Mouse (Mus musculus) heart, postnatal 0 days (tissue): ENCODE results near the gene Evi5l. TPM values are rescaled to one million over a fixed set of nuclear protein-coding genes. Genes with fewer than 3 reads are reported as not detected.

Source experiments
- ATAC-seq: fragments of 200-750 bp; cut with Nextera tagmentation; 2 replicates; pipeline ENCODE4 v1.8.0; 2017; ENCODE audit warnings: low read depth, moderate number of reproducible peaks, moderate library complexity; ENCODE audit not compliant: insufficient read depth
- DNase-seq: peaks from one replicate; pipeline ENCODE4 v3.0.0-alpha.2; 2016; ENCODE audit warnings: low spot score
- H3K27ac ChIP-seq: fragments of 300-500 bp; sonication (generic); 2 replicates; pipeline ENCODE4 v1.5.1; 2014; ENCODE audit warnings: low read depth, mild to moderate bottlenecking
- H3K27me3 ChIP-seq: fragments of 300-500 bp; sonication (generic); 2 replicates; pipeline ENCODE4 v1.6.1; 2014; ENCODE audit warnings: low read length, mixed read lengths; ENCODE audit not compliant: control insufficient read depth, insufficient read depth
- H3K36me3 ChIP-seq: fragments of 300-500 bp; sonication (generic); replicated peaks from 2 replicates; pipeline ENCODE4 v1.6.1; 2014; ENCODE audit warnings: low read length, mixed read lengths; ENCODE audit not compliant: control insufficient read depth, insufficient read depth
- H3K4me1 ChIP-seq: fragments of 300-500 bp; sonication (generic); 2 replicates; pipeline ENCODE4 v1.6.1; 2014; ENCODE audit warnings: antibody characterized with exemption; ENCODE audit not compliant: control insufficient read depth, insufficient read depth
- H3K4me2 ChIP-seq: fragments of 300-500 bp; sonication (generic); 2 replicates; pipeline ENCODE4 v1.6.1; 2014; ENCODE audit warnings: low read depth, mild to moderate bottlenecking, low read length, moderate library complexity
- H3K4me3 ChIP-seq: fragments of 300-500 bp; sonication (generic); 2 replicates; pipeline ENCODE4 v1.5.1; 2014; ENCODE audit warnings: low read depth, low read length
- H3K9ac ChIP-seq: fragments of 300-500 bp; sonication (generic); replicated peaks from 2 replicates; pipeline ENCODE4 v1.6.1; 2014; ENCODE audit warnings: low read depth, low read length, mixed read lengths
- H3K9me3 ChIP-seq: fragments of 300-500 bp; sonication (generic); replicated peaks from 2 replicates; pipeline ENCODE4 v1.6.1; 2016; ENCODE audit warnings: low read length; ENCODE audit not compliant: control insufficient read depth
- CTCF ChIP-seq: IDR thresholded peaks from 2 replicates; pipeline ENCODE4 v1.5.1; 2016; ENCODE audit warnings: antibody characterized with exemption, control low read depth, low read depth
- EP300 ChIP-seq: IDR thresholded peaks from 2 replicates; pipeline ENCODE4 v1.6.1; 2016; ENCODE audit warnings: antibody characterized with exemption, low read depth
- WGBS: fragments of 180-500 bp; shearing (Covaris S2); extraction: QIAGEN DNeasy Blood & Tissue Kit; methylation state at CpG from one replicate; pipeline ENCODE4 v1.1.7; 2014; 5-methylcytosine and 5-hydroxymethylcytosine counted together
- polyA plus RNA-seq: library from polyadenylated mRNA; unstranded; fragments of >200 nt; fragmentation: Nextera tagmentation; extraction: Ambion mirVana; gene quantifications from 2 replicates; pipeline ENCODE4 v1.2.1, GENCODE M21; 2015
- total RNA-seq: library from RNA; depleted of rRNA; stranded (reverse); fragments of >200 nt; gene quantifications from 2 replicates; pipeline ENCODE4 v1.2.3, GENCODE M21; 2014; ENCODE audit warnings: low replicate concordance

The Evi5l gene
- total and polyA plus RNA-seq, 2 experiments from 2014 or later = 9.3 to 24.8 TPM

DNA sequence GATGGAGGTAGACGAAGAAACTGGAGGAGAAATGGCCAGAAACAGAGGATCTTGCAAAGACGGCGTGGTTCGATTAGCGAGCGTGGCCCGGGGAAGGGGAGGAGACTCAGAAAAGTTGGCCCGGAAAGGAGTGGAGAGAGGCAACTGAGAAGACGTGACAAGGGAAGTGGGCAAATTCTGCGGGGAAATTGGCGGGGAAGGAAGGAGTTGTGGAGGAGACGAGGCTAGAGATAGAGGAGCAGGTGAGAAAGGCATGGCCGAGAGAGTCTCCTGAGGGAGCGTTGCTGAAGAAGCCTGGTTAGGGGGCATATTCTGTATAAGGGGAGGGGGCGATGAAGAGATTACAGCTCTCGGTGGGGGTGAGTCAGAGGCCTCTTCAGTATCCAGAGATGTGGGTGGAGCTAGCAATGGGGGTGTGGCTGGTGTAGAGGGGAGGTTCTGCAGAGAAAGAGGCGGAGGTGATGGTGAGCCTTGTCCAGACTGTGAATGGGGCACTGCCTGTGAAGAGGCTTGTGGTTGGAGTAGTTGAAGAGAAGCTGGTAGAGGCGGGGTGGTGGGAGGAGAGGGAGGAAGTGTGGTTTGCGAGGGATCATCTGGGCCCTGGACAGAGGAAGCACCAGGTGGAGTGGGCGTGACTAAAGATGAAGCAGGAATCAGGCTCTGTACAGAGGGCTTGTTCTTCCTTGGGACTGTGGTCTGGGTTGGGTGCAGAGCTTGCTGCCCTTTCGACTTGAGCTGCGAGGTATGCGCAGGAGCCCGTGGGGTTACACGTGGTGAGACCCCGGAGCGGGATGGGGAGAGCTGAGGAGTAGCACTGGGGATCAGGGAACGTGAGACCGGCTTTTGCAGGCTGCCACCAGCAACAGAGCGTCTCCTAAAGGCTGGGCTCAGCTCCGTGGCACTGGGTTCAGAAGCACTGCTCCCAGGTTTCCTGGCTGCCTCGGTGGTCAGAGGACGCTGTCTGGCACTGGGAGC lies 47.9 kb downstream of the Evi5l start:
- peak; percentile 31; the same call in 1 of the 2 replicates for ATAC-seq
- Histone ChIP-seq H3K4me2 (peak overlapping the region; percentile 57), H3K27me3 (peaks cover 57% of the 10 kb centered on the region), H3K9ac (no peak overlapping the region), H3K36me3 (no peaks in the 10 kb centered on the region), H3K9me3 (no peaks in the 10 kb centered on the region), H3K4me3 (peak overlapping the region; percentile 41), H3K4me1 (peaks cover 22% of the 10 kb centered on the region), H3K27ac (no peak overlapping the region)
- DNase-seq = no peak
- WGBS = 9% methylated on average over 33 of the region's 33 CpGs
- TF ChIP-seq EP300 (no peak), CTCF (no peak)

DNA sequence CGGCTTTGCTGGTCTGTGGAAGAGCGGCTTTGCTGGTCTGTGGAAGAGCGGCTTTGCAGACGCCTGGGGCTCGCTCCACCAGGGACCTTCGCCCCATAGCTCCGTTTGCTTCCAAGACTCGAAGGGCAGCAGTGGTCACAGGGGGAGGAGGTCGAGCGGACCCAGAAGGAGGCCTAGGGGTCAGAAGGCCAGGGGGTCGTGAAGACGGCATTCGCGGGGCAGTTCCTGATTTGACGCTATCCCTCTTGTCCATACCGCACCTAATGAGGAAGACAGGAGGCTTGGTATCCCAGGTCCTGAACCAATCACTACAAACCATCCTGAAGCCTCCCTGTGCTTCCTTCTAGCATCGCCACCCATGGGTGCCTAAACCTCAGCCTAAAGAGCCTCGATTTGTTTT lies 49.9 kb downstream of the Evi5l start:
- H3K4me1 ChIP-seq = peaks cover 22% of the 10 kb centered on the region
- ATAC-seq (no peak), DNase-seq (no peak)
- no peaks in the 10 kb centered on the region for H3K36me3 ChIP-seq
- 15% methylated on average over 18 of the region's 18 CpGs for WGBS
- no peak overlapping the region for H3K27ac ChIP-seq
- no peak overlapping the region for H3K9ac ChIP-seq
- TF ChIP-seq EP300 (no peak), CTCF (no peak)
- H3K4me2 ChIP-seq = peak overlapping the region; percentile 75; the same call in 1 of the 2 replicates
- H3K9me3 ChIP-seq = no peaks in the 10 kb centered on the region
- peak overlapping the region; percentile 53 for H3K4me3 ChIP-seq
- peaks cover 57% of the 10 kb centered on the region for H3K27me3 ChIP-seq

GRCm38 (mm10) chr8:4216791-4217621 lies 50.6 kb downstream of the Evi5l start, which contains the start of gene Prr36:
Gene Prr36, minus strand, starts transcription at chr8:4217459.
- H3K4me2 ChIP-seq = peak within 1 kb of the TSS; percentile 75
- H3K4me3 ChIP-seq = peak within 1 kb of the TSS; percentile 53
- no peak for DNase-seq
- no peaks in the 10 kb centered on the region for H3K36me3 ChIP-seq
- H3K4me1 ChIP-seq = peaks cover 22% of the 10 kb centered on the region
- no peak for TF ChIP-seq CTCF
- TF ChIP-seq EP300 = no peak
- no peak within 1 kb of the TSS for H3K27ac ChIP-seq
- peaks cover 57% of the 10 kb centered on the region for H3K27me3 ChIP-seq
- WGBS = 2% methylated on average over 44 of the region's 44 CpGs
- peak; percentile 22; the same call in 1 of the 2 replicates for ATAC-seq
- no peak within 1 kb of the TSS for H3K9ac ChIP-seq
- H3K9me3 ChIP-seq = no peaks in the 10 kb centered on the region

GRCm38 (mm10) chr8:4219617-4220016 lies 53.2 kb downstream of the Evi5l start:
- Histone ChIP-seq H3K27me3 (peaks cover 38% of the 10 kb centered on the region), H3K27ac (no peak overlapping the region), H3K4me2 (no peak overlapping the region), H3K36me3 (no peaks in the 10 kb centered on the region), H3K9ac (no peak overlapping the region), H3K9me3 (no peaks in the 10 kb centered on the region), H3K4me1 (peaks cover 8% of the 10 kb centered on the region), H3K4me3 (no peak overlapping the region)
- 82% methylated on average over 3 of the region's 3 CpGs for WGBS
- ATAC-seq (no peak), DNase-seq (no peak)
- TF ChIP-seq CTCF (no peak), EP300 (no peak)

DNA sequence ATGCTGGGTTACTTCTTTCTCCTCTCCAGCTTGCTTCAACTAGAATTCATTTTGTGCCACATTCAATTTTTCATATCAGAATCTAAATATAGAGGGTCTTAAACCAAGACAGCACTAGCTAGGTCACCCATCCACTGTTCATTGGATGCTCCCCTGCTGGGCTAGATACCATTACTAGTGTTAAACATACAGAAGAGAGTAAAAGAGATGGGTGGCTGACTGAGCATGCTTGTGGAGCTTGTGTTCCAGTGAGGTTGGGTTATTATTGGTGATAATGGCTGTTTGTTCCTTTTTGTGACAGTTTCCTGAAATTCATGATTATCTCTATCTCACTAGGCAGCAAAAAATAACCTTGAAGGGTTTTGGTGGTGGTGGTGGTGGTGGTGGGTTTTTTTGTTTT lies 55.7 kb downstream of the Evi5l start:
- H3K4me2 ChIP-seq = no peak overlapping the region
- peaks cover 7% of the 10 kb centered on the region for H3K4me1 ChIP-seq
- no peak for TF ChIP-seq CTCF
- no peak for TF ChIP-seq EP300
- no peaks in the 10 kb centered on the region for H3K36me3 ChIP-seq
- H3K9ac ChIP-seq = no peak overlapping the region
- ATAC-seq (no peak), DNase-seq (no peak)
- H3K4me3 ChIP-seq = no peak overlapping the region
- no peaks in the 10 kb centered on the region for H3K9me3 ChIP-seq
- no peak overlapping the region for H3K27ac ChIP-seq
- peaks cover 27% of the 10 kb centered on the region for H3K27me3 ChIP-seq
